Mouse (Mus musculus): ENCODE measurements around the gene Kmt2a. TPM values are rescaled to one million over a fixed set of nuclear protein-coding genes. Genes with fewer than 3 reads are reported as not detected.
A peak's percentile ranks its signal among the peaks of the same experiment; 100 is the strongest.

The Kmt2a gene
- total RNA-seq, 2 experiments from 2014 or later: 61.3 to 78.3 TPM

- DNase-seq: peak in 1 of 2 experiments; percentile 27
Observed at GRCm38 (mm10) chr9:44879694-44880271, 1.3 kb downstream of the Kmt2a start.

GRCm38 (mm10) chr9:44878776-44879500 is 2.2 kb downstream of the Kmt2a start:
- no peak for DNase-seq

GRCm38 (mm10) chr9:44877686-44878085 is 3.4 kb downstream of the Kmt2a start:
- DNase-seq: no peak

GRCm38 (mm10) chr9:44875476-44875875 is 5.6 kb downstream of the Kmt2a start:
- peak; percentile 49 to 61 for DNase-seq

- no peak for DNase-seq
Observed at GRCm38 (mm10) chr9:44874198-44874597, 6.9 kb downstream of the Kmt2a start.

- DNase-seq: no peak
Observed at GRCm38 (mm10) chr9:44873665-44874064, 7.4 kb downstream of the Kmt2a start.

GRCm38 (mm10) chr9:44868336-44869094 is 12.6 kb downstream of the Kmt2a start:
- no peak for DNase-seq

- DNase-seq: no peak
Observed at GRCm38 (mm10) chr9:44867664-44868063, 13.4 kb downstream of the Kmt2a start.

GRCm38 (mm10) chr9:44866501-44867240 is 14.4 kb downstream of the Kmt2a start:
- DNase-seq: no peak

GRCm38 (mm10) chr9:44861121-44861520 is 20.0 kb downstream of the Kmt2a start:
- no peak for DNase-seq

GRCm38 (mm10) chr9:44858657-44859056 is 22.4 kb downstream of the Kmt2a start:
- no peak for DNase-seq

GRCm38 (mm10) chr9:44857405-44857992 is 23.6 kb downstream of the Kmt2a start:
- no peak for DNase-seq

GRCm38 (mm10) chr9:44855153-44855552 is 25.9 kb downstream of the Kmt2a start:
- no peak for DNase-seq

- no peak for DNase-seq
Observed at GRCm38 (mm10) chr9:44847446-44847845, 33.6 kb downstream of the Kmt2a start.

- no peak for DNase-seq
Observed at GRCm38 (mm10) chr9:44841241-44841640, 39.9 kb downstream of the Kmt2a start.

- DNase-seq: peak; percentile 66
Observed at GRCm38 (mm10) chr9:44836439-44836838, 44.7 kb downstream of the Kmt2a start.

- DNase-seq: no peak
Observed at GRCm38 (mm10) chr9:44832356-44832755, 48.7 kb downstream of the Kmt2a start.

- no peak for DNase-seq
Observed at GRCm38 (mm10) chr9:44830506-44830905, 50.6 kb downstream of the Kmt2a start.

GRCm38 (mm10) chr9:44828944-44829343 is 52.2 kb downstream of the Kmt2a start:
- DNase-seq: no peak

GRCm38 (mm10) chr9:44826660-44827059 is 54.4 kb downstream of the Kmt2a start:
- DNase-seq: no peak

GRCm38 (mm10) chr9:44819920-44820827 is 60.9 kb downstream of the Kmt2a start:
- DNase-seq: no peak
